12 mouse cellular contexts compared by ENCODE assay signal in the genomic region with DNA sequence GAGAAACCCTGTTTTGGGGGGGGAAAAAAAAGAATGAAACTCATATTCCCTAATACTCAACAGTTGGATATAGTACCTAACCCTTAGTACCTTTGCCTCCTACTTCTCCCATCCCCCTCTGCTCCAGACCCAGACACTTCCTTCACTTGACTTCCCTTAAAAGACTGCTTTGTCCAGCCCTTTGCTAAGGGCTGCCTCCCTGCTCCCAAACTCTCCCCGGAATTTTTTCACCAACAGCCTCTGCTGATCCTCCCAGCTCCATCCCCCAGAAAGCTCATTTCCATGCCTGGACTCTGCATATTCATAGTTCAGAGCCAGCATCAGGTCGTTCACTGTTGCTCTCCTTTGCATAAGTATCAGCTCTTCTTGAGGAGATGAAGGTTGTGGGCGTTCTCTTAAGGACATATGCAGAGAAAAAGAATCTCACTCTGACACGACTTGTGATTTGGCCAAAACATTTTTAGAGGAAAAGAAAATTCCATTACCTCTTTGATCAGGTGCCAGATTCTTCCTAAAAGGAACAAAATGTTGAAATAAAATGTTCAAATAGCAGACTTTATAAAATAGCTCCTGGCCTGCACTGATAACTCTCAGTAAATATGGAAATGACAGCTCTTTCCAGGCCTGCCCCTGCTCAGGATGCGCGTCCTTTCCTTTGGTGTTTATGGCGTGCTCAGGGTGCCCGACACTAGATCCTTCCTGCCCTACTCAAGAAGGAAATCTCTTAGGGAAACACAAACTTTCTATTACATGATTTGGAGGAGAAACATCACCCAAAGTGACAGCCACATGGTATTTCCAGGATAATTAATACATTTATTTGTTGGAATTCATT.
DNase-seq lines count a peak whose midpoint lies in the region; ATAC-seq and TF ChIP-seq lines count a peak whose summit lies in the region.
"Had no signal": no experiment of that assay in that cellular context is flagged by ENCODE, and none has a peak within 500 bp of the region (broad histone marks: within the 10 kb centered on the region; RNA-seq: fewer than 3 reads in every experiment).

No protein-coding gene starts in this region.

- no peak overlapping the region for H3K9ac ChIP-seq in liver, adult 2 months (ENCODE audit: low read depth, low read length)
- no peak overlapping the region for H3K9ac ChIP-seq in forebrain, embryonic 13.5 days

- H3K4me3 ChIP-seq in liver, adult 2 months (ENCODE audit: insufficient read depth, low read depth, low read length), result no peak overlapping the region
- H3K4me3 ChIP-seq in forebrain, embryonic 13.5 days, result no peak overlapping the region

- no peaks in the 10 kb centered on the region for H3K9me3 ChIP-seq in forebrain, embryonic 13.5 days (replicated peaks)

- H3K4me1 ChIP-seq in liver, adult 2 months (ENCODE audit: control insufficient read depth, insufficient read depth, low read length), result peaks cover 4% of the 10 kb centered on the region; the same call in 1 of the 2 replicates
- H3K4me1 ChIP-seq in forebrain, embryonic 13.5 days, result peaks cover 23% of the 10 kb centered on the region

- WGBS in liver, adult 2 months, result 60% methylated on average over 8 of the region's 8 CpGs
- 57% methylated on average over 8 of the region's 8 CpGs for WGBS in forebrain, embryonic 13.5 days

- H3K36me3 ChIP-seq in liver, adult 2 months (ENCODE audit: control insufficient read depth, insufficient read depth, low read length), result no peaks in the 10 kb centered on the region
- no peaks in the 10 kb centered on the region for H3K36me3 ChIP-seq in forebrain, embryonic 13.5 days (ENCODE audit: poor library complexity, severe bottlenecking)

- no peak for TF ChIP-seq CTCF in liver, adult 2 months (IDR thresholded peaks at IDR 0.05; ENCODE audit: low read depth, low read length)

- H3K27ac ChIP-seq in liver, adult 2 months (replicated peaks; ENCODE audit: insufficient read depth, low read depth, low read length), result peak overlapping the region; percentile 40; the same call in 1 of the 2 replicates
- no peak overlapping the region for H3K27ac ChIP-seq in forebrain, embryonic 13.5 days

- no peaks in the 10 kb centered on the region for H3K27me3 ChIP-seq in liver, adult 2 months (ENCODE audit: control insufficient read depth, insufficient read depth, low read length)
- H3K27me3 ChIP-seq in forebrain, embryonic 13.5 days, result no peaks in the 10 kb centered on the region

- peak; percentile 62 for ATAC-seq in frontal cortex, adult (ENCODE audit: low TSS enrichment)
- no peak for ATAC-seq in forebrain, embryonic 13.5 days

- H3K79me2 ChIP-seq in liver, adult 2 months (ENCODE audit: control insufficient read depth, insufficient read depth, low read length), result no peaks in the 10 kb centered on the region

- TF ChIP-seq POLR2A in liver, adult 2 months (IDR thresholded peaks at IDR 0.05; ENCODE audit: extremely low read depth, insufficient read depth, low read length), result no peak

- H3K4me2 ChIP-seq in forebrain, embryonic 13.5 days, result no peak overlapping the region

- no peak for DNase-seq in frontal cortex, postnatal 14 days (ENCODE audit: low spot score in 2 of 2)
- DNase-seq in liver, adult 2 months (ENCODE audit: extremely low read depth, low read depth, low spot score), result no peak
- no peak for DNase-seq in liver
- peak; percentile 42 for DNase-seq in kidney, adult 9 months
- peak; percentile 36 for DNase-seq in lung, postnatal 14 days
- DNase-seq in cerebellum, postnatal 36 days, result no peak
- DNase-seq: B cell, adult 2 months; gastrocnemius, postnatal 36 days; layer of hippocampus, postnatal 36 days; retina, postnatal 1 day had no signal

Comparison
In these comparisons a context has a peak if more than half of its experiments do, and no peak if none do; other contexts are left out.
1. DNase-seq: peak in kidney, adult 9 months (single experiment) and lung, postnatal 14 days (single experiment); none in frontal cortex, postnatal 14 days (0 of 2), liver, adult 2 months (single experiment), liver (single experiment) and cerebellum, postnatal 36 days (0 of 2).